Mouse (Mus musculus) C2C12 (cell line): Measurements from ENCODE around the gene Tacc3. TPM values are rescaled to one million over a fixed set of nuclear protein-coding genes. Genes with fewer than 3 reads are reported as not detected.

ENCODE experiments used
- H3K27me3 ChIP-seq: one replicate; pipeline ENCODE4 v1.6.1; 2011; ENCODE audit not compliant: control insufficient read depth, insufficient read depth, insufficient read length
- H3K36me3 ChIP-seq: one replicate; pipeline ENCODE4 v1.6.1; 2011; ENCODE audit not compliant: control insufficient read depth, insufficient read depth
- H3K4me3 ChIP-seq: one replicate; pipeline ENCODE4 v1.5.1; 2011; ENCODE audit warnings: mild to moderate bottlenecking, control low read depth; ENCODE audit not compliant: poor library complexity, insufficient read depth, severe bottlenecking
- H3K79me2 ChIP-seq: one replicate; pipeline ENCODE4 v1.6.1; 2011; ENCODE audit not compliant: control insufficient read depth, insufficient read depth
- H3K79me3 ChIP-seq: one replicate; pipeline ENCODE4 v1.6.1; 2011; ENCODE audit warnings: low read depth, control low read depth
- H3ac ChIP-seq: one replicate; pipeline ENCODE3; 2011; ENCODE audit warnings: low read depth; ENCODE audit not compliant: control insufficient read depth, insufficient read length
- CEBPB ChIP-seq: IDR thresholded peaks from one replicate; pipeline ENCODE4 v1.6.1; 2011; ENCODE audit warnings: low read depth, mild to moderate bottlenecking, control low read depth, moderate library complexity
- CTCF ChIP-seq: IDR thresholded peaks from one replicate; pipeline ENCODE4 v1.5.1; 2011; ENCODE audit not compliant: control insufficient read depth, insufficient read depth, insufficient read length
- FOSL1 ChIP-seq: IDR thresholded peaks from one replicate; pipeline ENCODE4 v1.8.0; 2011; ENCODE audit warnings: mild to moderate bottlenecking, low read length; ENCODE audit not compliant: poor library complexity, insufficient read depth, severe bottlenecking
- MAX ChIP-seq: IDR thresholded peaks from one replicate; pipeline ENCODE4 v1.6.1; 2011; ENCODE audit warnings: mild to moderate bottlenecking, control low read depth
- MYOD1 ChIP-seq: IDR thresholded peaks from one replicate; pipeline ENCODE4 v1.6.1; 2011; ENCODE audit warnings: low read depth; ENCODE audit not compliant: control insufficient read depth, insufficient read length
- MYOG ChIP-seq: IDR thresholded peaks from one replicate; pipeline ENCODE4 v1.6.1; 2011; ENCODE audit not compliant: control insufficient read depth, insufficient read length; ENCODE audit errors: extremely low read depth
- USF1 ChIP-seq: IDR thresholded peaks from one replicate; pipeline ENCODE4 v1.6.1; 2011; ENCODE audit warnings: low read depth, mild to moderate bottlenecking, control low read depth, moderate library complexity
- polyA plus RNA-seq: library from polyadenylated mRNA; unstranded; fragments of >200 nt; fragmentation: generic; extraction: Trizol; gene quantifications from one replicate; pipeline ENCODE4 v1.2.1, GENCODE M21; 2012; ENCODE audit warnings: missing spikeins

Tacc3 gene
- polyA plus RNA-seq, 1 experiment, result 109 TPM

DNA sequence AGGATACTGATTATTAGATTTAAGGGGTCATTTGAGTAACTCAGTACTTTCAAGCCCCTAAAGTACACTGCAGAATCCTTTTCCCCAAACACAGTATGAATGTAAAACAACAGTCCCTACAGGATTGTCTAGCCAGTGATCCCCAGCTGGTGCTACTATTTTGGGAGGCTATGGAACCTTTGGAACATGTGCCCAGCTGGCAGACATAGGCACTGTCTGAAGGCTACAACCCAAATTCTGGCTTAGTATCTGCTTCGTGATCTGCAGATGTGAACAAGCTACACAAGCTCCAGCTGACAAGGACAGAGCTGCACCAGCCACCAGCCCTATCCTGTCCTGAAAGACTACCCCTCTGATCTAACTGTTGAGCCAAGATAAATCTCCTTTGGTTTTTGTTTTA lies 25.4 kb upstream of the Tacc3 start:
- peaks cover 15% of the 10 kb centered on the region for H3K79me2 ChIP-seq
- H3K36me3 ChIP-seq, result peaks cover 16% of the 10 kb centered on the region
- H3K79me3 ChIP-seq, result peaks cover 10% of the 10 kb centered on the region
- H3K4me3 ChIP-seq, result no peak overlapping the region
- no peaks in the 10 kb centered on the region for H3K27me3 ChIP-seq
- no peak overlapping the region for H3ac ChIP-seq
- no peak for TF ChIP-seq CTCF
- TF ChIP-seq MYOG, result no peak
- no peak for TF ChIP-seq MYOD1
- TF ChIP-seq CEBPB, result no peak
- no peak for TF ChIP-seq FOSL1
- no peak for TF ChIP-seq MAX
- no peak for TF ChIP-seq USF1

DNA sequence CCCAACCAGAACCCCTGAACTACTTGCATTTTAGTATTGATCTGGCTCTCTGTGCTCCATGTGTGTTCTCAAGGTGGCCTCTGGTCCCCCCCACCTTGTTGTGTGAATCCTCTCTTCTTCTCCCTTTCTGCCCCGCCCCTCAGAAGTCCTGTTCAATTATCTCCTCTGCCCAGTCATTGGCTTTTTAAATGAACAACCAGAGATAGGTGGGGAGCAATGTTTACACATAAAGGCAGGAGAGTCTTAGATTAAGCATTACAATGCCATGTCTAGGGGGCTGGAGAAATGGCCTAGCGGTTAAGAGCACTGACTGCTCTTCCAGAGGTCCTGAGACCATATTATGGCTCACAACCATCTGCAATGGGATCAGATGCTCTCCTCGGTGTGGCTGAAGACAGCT lies 22.6 kb upstream of the Tacc3 start:
- Histone ChIP-seq H3K36me3 (peaks cover 40% of the 10 kb centered on the region), H3K79me3 (peaks cover 1% of the 10 kb centered on the region), H3K27me3 (no peaks in the 10 kb centered on the region), H3ac (no peak overlapping the region), H3K79me2 (peaks cover 15% of the 10 kb centered on the region), H3K4me3 (no peak overlapping the region)
- TF ChIP-seq MAX (no peak), USF1 (no peak), MYOD1 (no peak)

- no peak overlapping the region for H3ac ChIP-seq
- TF ChIP-seq FOSL1 (no peak), MYOD1 (no peak), MYOG (no peak), USF1 (no peak), CEBPB (no peak), CTCF (no peak), MAX (no peak)
- H3K36me3 ChIP-seq, result peaks cover 63% of the 10 kb centered on the region
- no peaks in the 10 kb centered on the region for H3K27me3 ChIP-seq
- peaks cover 23% of the 10 kb centered on the region for H3K79me2 ChIP-seq
- no peak overlapping the region for H3K4me3 ChIP-seq
- H3K79me3 ChIP-seq, result peaks cover 3% of the 10 kb centered on the region
Observed at GRCm38 (mm10) chr5:33637606-33638350, 20.1 kb upstream of the Tacc3 start.

GRCm38 (mm10) chr5:33638826-33639225 lies 19.1 kb upstream of the Tacc3 start:
- Histone ChIP-seq H3K27me3 (no peaks in the 10 kb centered on the region), H3K36me3 (peaks cover 71% of the 10 kb centered on the region), H3ac (no peak overlapping the region), H3K79me3 (peaks cover 3% of the 10 kb centered on the region), H3K79me2 (peaks cover 23% of the 10 kb centered on the region), H3K4me3 (no peak overlapping the region)
- no peak for TF ChIP-seq MAX
- no peak for TF ChIP-seq MYOD1
- TF ChIP-seq CEBPB, result no peak
- TF ChIP-seq FOSL1, result no peak
- TF ChIP-seq USF1, result no peak

DNA sequence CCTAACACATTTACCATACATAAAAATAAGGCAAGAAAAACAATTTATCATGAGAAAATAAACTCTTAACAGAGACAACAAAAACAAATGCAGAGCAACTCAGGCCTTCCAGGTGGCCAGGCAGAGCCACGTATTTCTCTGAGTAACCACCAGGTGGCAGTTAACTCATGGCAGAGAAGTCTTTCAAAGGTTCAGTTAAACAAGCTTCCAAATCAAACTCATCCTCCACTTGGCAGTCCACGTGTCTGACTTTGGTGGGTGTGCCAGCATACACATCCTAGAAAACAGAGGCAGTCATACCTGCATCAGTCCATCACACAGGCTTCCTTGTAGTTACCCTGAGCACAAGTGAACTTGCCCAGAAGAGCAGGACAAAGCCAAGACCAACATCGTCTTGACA lies 17.3 kb upstream of the Tacc3 start:
- no peak overlapping the region for H3ac ChIP-seq
- H3K27me3 ChIP-seq, result no peaks in the 10 kb centered on the region
- peaks cover 4% of the 10 kb centered on the region for H3K79me3 ChIP-seq
- no peak for TF ChIP-seq FOSL1
- TF ChIP-seq MYOG, result no peak
- peaks cover 86% of the 10 kb centered on the region for H3K36me3 ChIP-seq
- no peak overlapping the region for H3K4me3 ChIP-seq
- H3K79me2 ChIP-seq, result peaks cover 23% of the 10 kb centered on the region

DNA sequence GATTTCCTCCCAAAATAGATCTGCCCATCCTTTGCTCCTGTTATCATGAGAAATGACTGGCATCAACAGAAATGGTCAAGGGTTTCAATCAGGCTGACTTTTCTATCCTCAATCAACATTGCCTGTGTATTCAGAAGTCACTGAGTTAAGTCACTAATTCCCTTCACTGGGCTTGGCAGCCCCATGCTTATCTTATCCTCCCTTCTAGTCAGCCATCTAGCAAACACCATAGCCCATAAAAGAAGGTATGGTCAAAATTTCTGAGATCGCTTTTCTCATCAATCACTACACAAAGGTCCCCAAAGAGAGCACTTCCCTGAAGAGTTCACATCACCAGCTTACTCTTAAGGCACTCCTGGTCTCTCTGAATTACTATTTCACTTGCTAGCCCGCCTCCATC lies 6.9 kb upstream of the Tacc3 start:
- Histone ChIP-seq H3K79me2 (peaks cover 80% of the 10 kb centered on the region), H3ac (peak overlapping the region; percentile 52), H3K27me3 (no peaks in the 10 kb centered on the region), H3K4me3 (peak overlapping the region; percentile 70), H3K79me3 (peaks cover 52% of the 10 kb centered on the region), H3K36me3 (peaks cover 75% of the 10 kb centered on the region)
- TF ChIP-seq MYOG (no peak), MAX (no peak), CTCF (no peak), CEBPB (no peak)

- H3K36me3 ChIP-seq, result peaks cover 72% of the 10 kb centered on the region
- peaks cover 80% of the 10 kb centered on the region for H3K79me2 ChIP-seq
- no peaks in the 10 kb centered on the region for H3K27me3 ChIP-seq
- H3K79me3 ChIP-seq, result peaks cover 57% of the 10 kb centered on the region
- peak overlapping the region; percentile 82 for H3ac ChIP-seq
- TF ChIP-seq MYOD1 (no peak), FOSL1 (no peak), USF1 (no peak), CEBPB (no peak), MYOG (no peak), MAX (no peak), CTCF (no peak)
- H3K4me3 ChIP-seq, result peak overlapping the region; percentile 70
Observed at GRCm38 (mm10) chr5:33651541-33651920, 6.4 kb upstream of the Tacc3 start.
